Mouse (Mus musculus): ENCODE results near the gene Smyd3. TPM values are rescaled to one million over a fixed set of nuclear protein-coding genes. Genes with fewer than 3 reads are reported as not detected.

The Smyd3 gene
- polyA plus RNA-seq, 1 experiment from 2014 or later, result 12.6 TPM

- ATAC-seq (replicated peaks; ENCODE audit: insufficient number of reproducible peaks, low FRiP score, low TSS enrichment), result 0 out of 2 replicates have a peak, but pooled peaks have one; percentile 55
- Histone ChIP-seq H3K4me1 (ENCODE audit: control insufficient read depth, insufficient read depth, low read length) (peaks cover 15% of the 10 kb centered on the region), H3K4me3 (ENCODE audit: low read depth, low read length) (no peak overlapping the region), H3K27me3 (ENCODE audit: control insufficient read depth, insufficient read depth, low read length) (no peaks in the 10 kb centered on the region), H3K4me2 (no peak overlapping the region), H3K9me3 (replicated peaks; ENCODE audit: control insufficient read depth, low read length) (no peaks in the 10 kb centered on the region), H3K27ac (ENCODE audit: low read depth, low read length) (peak overlapping the region; percentile 41), H3K36me3 (ENCODE audit: control insufficient read depth, insufficient read depth, low read length) (no peaks in the 10 kb centered on the region), H3K9ac (ENCODE audit: low read depth, low read length) (no peak overlapping the region)
- WGBS (ENCODE audit: insufficient replicate concordance), result 36% methylated on average over 7 of the region's 7 CpGs
These were observed 463.3 kb downstream of the Smyd3 start for GRCm38 (mm10) chr1:179054385-179055116.

GRCm38 (mm10) chr1:179052545-179053180 lies 465.2 kb downstream of the Smyd3 start:
- Histone ChIP-seq H3K4me1 (ENCODE audit: control insufficient read depth, insufficient read depth, low read length) (peaks cover 14% of the 10 kb centered on the region), H3K27me3 (ENCODE audit: control insufficient read depth, insufficient read depth, low read length) (no peaks in the 10 kb centered on the region), H3K36me3 (ENCODE audit: control insufficient read depth, insufficient read depth, low read length) (no peaks in the 10 kb centered on the region), H3K27ac (ENCODE audit: low read depth, low read length) (no peak overlapping the region), H3K4me2 (no peak overlapping the region), H3K9ac (ENCODE audit: low read depth, low read length) (no peak overlapping the region), H3K4me3 (ENCODE audit: low read depth, low read length) (no peak overlapping the region), H3K9me3 (replicated peaks; ENCODE audit: control insufficient read depth, low read length) (no peaks in the 10 kb centered on the region)
- no peak for ATAC-seq (replicated peaks; ENCODE audit: insufficient number of reproducible peaks, low FRiP score, low TSS enrichment)
- WGBS (ENCODE audit: insufficient replicate concordance), result 79% methylated on average over 6 of the region's 6 CpGs

- WGBS (ENCODE audit: insufficient replicate concordance), result 89% methylated on average over 13 of the region's 13 CpGs
- H3K27me3 ChIP-seq (ENCODE audit: control insufficient read depth, insufficient read depth, low read length), result no peaks in the 10 kb centered on the region
- H3K9ac ChIP-seq (ENCODE audit: low read depth, low read length), result no peak overlapping the region
- no peak for ATAC-seq (replicated peaks; ENCODE audit: insufficient number of reproducible peaks, low FRiP score, low TSS enrichment)
- H3K4me1 ChIP-seq (ENCODE audit: control insufficient read depth, insufficient read depth, low read length), result no peaks in the 10 kb centered on the region
- H3K36me3 ChIP-seq (ENCODE audit: control insufficient read depth, insufficient read depth, low read length), result no peaks in the 10 kb centered on the region
- H3K4me2 ChIP-seq, result no peak overlapping the region
- no peak overlapping the region for H3K27ac ChIP-seq (ENCODE audit: low read depth, low read length)
- H3K4me3 ChIP-seq (ENCODE audit: low read depth, low read length), result no peak overlapping the region
- H3K9me3 ChIP-seq (replicated peaks; ENCODE audit: control insufficient read depth, low read length), result no peaks in the 10 kb centered on the region
These were observed 469.8 kb downstream of the Smyd3 start for GRCm38 (mm10) chr1:179047931-179048596.

GRCm38 (mm10) chr1:179045856-179046714 lies 471.8 kb downstream of the Smyd3 start:
- no peak for ATAC-seq (replicated peaks; ENCODE audit: insufficient number of reproducible peaks, low FRiP score, low TSS enrichment)
- no peak overlapping the region for H3K27ac ChIP-seq (ENCODE audit: low read depth, low read length)
- no peaks in the 10 kb centered on the region for H3K36me3 ChIP-seq (ENCODE audit: control insufficient read depth, insufficient read depth, low read length)
- no peaks in the 10 kb centered on the region for H3K9me3 ChIP-seq (replicated peaks; ENCODE audit: control insufficient read depth, low read length)
- 69% methylated on average over 17 of the region's 17 CpGs for whole genome bisulfite sequencing (ENCODE audit: insufficient replicate concordance)
- H3K9ac ChIP-seq (ENCODE audit: low read depth, low read length), result no peak overlapping the region
- H3K4me3 ChIP-seq (ENCODE audit: low read depth, low read length), result no peak overlapping the region
- no peaks in the 10 kb centered on the region for H3K27me3 ChIP-seq (ENCODE audit: control insufficient read depth, insufficient read depth, low read length)
- peaks cover 15% of the 10 kb centered on the region for H3K4me1 ChIP-seq (ENCODE audit: control insufficient read depth, insufficient read depth, low read length)
- no peak overlapping the region for H3K4me2 ChIP-seq

- H3K9ac ChIP-seq (ENCODE audit: low read depth, low read length), result no peak overlapping the region
- H3K4me3 ChIP-seq (ENCODE audit: low read depth, low read length), result no peak overlapping the region
- H3K36me3 ChIP-seq (ENCODE audit: control insufficient read depth, insufficient read depth, low read length), result no peaks in the 10 kb centered on the region
- H3K4me2 ChIP-seq, result no peak overlapping the region
- no peak overlapping the region for H3K27ac ChIP-seq (ENCODE audit: low read depth, low read length)
- no peaks in the 10 kb centered on the region for H3K27me3 ChIP-seq (ENCODE audit: control insufficient read depth, insufficient read depth, low read length)
- no peak for ATAC-seq (replicated peaks; ENCODE audit: insufficient number of reproducible peaks, low FRiP score, low TSS enrichment)
- peaks cover 19% of the 10 kb centered on the region for H3K4me1 ChIP-seq (ENCODE audit: control insufficient read depth, insufficient read depth, low read length)
- 80% methylated on average over 5 of the region's 5 CpGs for WGBS (ENCODE audit: insufficient replicate concordance)
- no peaks in the 10 kb centered on the region for H3K9me3 ChIP-seq (replicated peaks; ENCODE audit: control insufficient read depth, low read length)
These were observed 473.7 kb downstream of the Smyd3 start for GRCm38 (mm10) chr1:179044165-179044564.

GRCm38 (mm10) chr1:179043644-179044043 lies 474.2 kb downstream of the Smyd3 start:
- WGBS (ENCODE audit: insufficient replicate concordance), result 78% methylated on average over 12 of the region's 12 CpGs
- H3K27ac ChIP-seq (ENCODE audit: low read depth, low read length), result 0 out of 2 replicates have a peak overlapping the region, but pooled peaks have one; percentile 29
- H3K27me3 ChIP-seq (ENCODE audit: control insufficient read depth, insufficient read depth, low read length), result no peaks in the 10 kb centered on the region
- H3K4me1 ChIP-seq (ENCODE audit: control insufficient read depth, insufficient read depth, low read length), result peaks cover 19% of the 10 kb centered on the region
- H3K4me3 ChIP-seq (ENCODE audit: low read depth, low read length), result no peak overlapping the region
- H3K9ac ChIP-seq (ENCODE audit: low read depth, low read length), result no peak overlapping the region
- H3K36me3 ChIP-seq (ENCODE audit: control insufficient read depth, insufficient read depth, low read length), result no peaks in the 10 kb centered on the region
- no peak for ATAC-seq (replicated peaks; ENCODE audit: insufficient number of reproducible peaks, low FRiP score, low TSS enrichment)
- H3K9me3 ChIP-seq (replicated peaks; ENCODE audit: control insufficient read depth, low read length), result no peaks in the 10 kb centered on the region
- no peak overlapping the region for H3K4me2 ChIP-seq

- peak overlapping the region; percentile 44; the same call in 1 of the 2 replicates for H3K9ac ChIP-seq (ENCODE audit: low read depth, low read length)
- 22% methylated on average over 8 of the region's 8 CpGs for WGBS (ENCODE audit: insufficient replicate concordance)
- no peak overlapping the region for H3K4me2 ChIP-seq
- H3K4me1 ChIP-seq (ENCODE audit: control insufficient read depth, insufficient read depth, low read length), result peaks cover 19% of the 10 kb centered on the region
- H3K4me3 ChIP-seq (ENCODE audit: low read depth, low read length), result no peak overlapping the region
- H3K36me3 ChIP-seq (ENCODE audit: control insufficient read depth, insufficient read depth, low read length), result no peaks in the 10 kb centered on the region
- ATAC-seq (replicated peaks; ENCODE audit: insufficient number of reproducible peaks, low FRiP score, low TSS enrichment), result peak; percentile 80
- H3K27ac ChIP-seq (ENCODE audit: low read depth, low read length), result peak overlapping the region; percentile 79
- no peaks in the 10 kb centered on the region for H3K27me3 ChIP-seq (ENCODE audit: control insufficient read depth, insufficient read depth, low read length)
- H3K9me3 ChIP-seq (replicated peaks; ENCODE audit: control insufficient read depth, low read length), result no peaks in the 10 kb centered on the region
These were observed 475.9 kb downstream of the Smyd3 start for GRCm38 (mm10) chr1:179041905-179042337.

All from heart, embryonic 11.5 days (tissue).